Mouse (Mus musculus): ENCODE data around the gene App.

DNA sequence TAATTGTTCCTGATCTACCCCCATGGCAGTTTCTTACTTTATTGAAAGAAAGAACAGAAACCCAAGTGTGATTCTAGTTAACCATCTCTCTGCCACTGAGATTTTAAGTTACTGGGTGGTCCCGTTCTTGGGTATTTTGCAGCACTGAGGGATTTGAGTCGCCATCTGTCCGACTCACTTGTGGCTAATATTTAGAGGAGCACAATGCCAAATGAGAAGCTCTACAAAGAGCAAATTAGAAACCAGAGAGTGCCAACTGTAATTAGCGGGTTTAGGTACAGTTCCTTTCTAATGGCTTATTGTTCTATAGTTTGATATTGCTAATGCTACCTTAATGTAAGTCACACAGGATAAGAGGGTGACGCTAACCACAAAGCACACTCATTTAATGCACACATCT, 161.4 kb downstream of the App start:
- TF ChIP-seq CTCF (IDR thresholded peaks at IDR 0.05; ENCODE audit: low read depth) = no peak
- no peak for TF ChIP-seq EP300 (IDR thresholded peaks at IDR 0.05; ENCODE audit: low read depth)
